Mouse (Mus musculus) stomach, postnatal 0 days (tissue): ENCODE results near the gene Rnf220. TPM values are rescaled to one million over a fixed set of nuclear protein-coding genes. Genes with fewer than 3 reads are reported as not detected.

ENCODE experiments used
- ATAC-seq: fragments of 200-750 bp; cut with Nextera tagmentation; 2 replicates; pipeline ENCODE4 v1.8.0; 2017; ENCODE audit not compliant: low FRiP score, low TSS enrichment
- DNase-seq: peaks from one replicate; pipeline ENCODE4 v3.0.0-alpha.2; 2016; ENCODE audit warnings: low spot score
- H3K27ac ChIP-seq: fragments of 300-500 bp; sonication (generic); replicated peaks from 2 replicates; pipeline ENCODE4 v1.5.1; 2014; ENCODE audit warnings: mild to moderate bottlenecking, control low read depth
- H3K27me3 ChIP-seq: fragments of 300-500 bp; sonication (generic); 2 replicates; pipeline ENCODE4 v1.6.1; 2014; ENCODE audit warnings: low read length; ENCODE audit not compliant: control insufficient read depth, insufficient read depth
- H3K36me3 ChIP-seq: fragments of 300-500 bp; sonication (generic); 2 replicates; pipeline ENCODE4 v1.6.1; 2014; ENCODE audit warnings: low read length, mixed read lengths; ENCODE audit not compliant: control insufficient read depth, insufficient read depth
- H3K4me1 ChIP-seq: fragments of 300-500 bp; sonication (generic); replicated peaks from 2 replicates; pipeline ENCODE4 v1.6.1; 2014; ENCODE audit warnings: antibody characterized with exemption; ENCODE audit not compliant: control insufficient read depth, insufficient read depth
- H3K4me2 ChIP-seq: fragments of 300-500 bp; sonication (generic); replicated peaks from 2 replicates; pipeline ENCODE4 v1.6.1; 2014; ENCODE audit warnings: low read depth, mild to moderate bottlenecking, control low read depth, moderate library complexity
- H3K4me3 ChIP-seq: fragments of 300-500 bp; sonication (generic); 2 replicates; pipeline ENCODE4 v1.5.1; 2014; ENCODE audit warnings: low read depth, low read length, control low read depth
- H3K9ac ChIP-seq: fragments of 300-500 bp; sonication (generic); 2 replicates; pipeline ENCODE4 v1.6.1; 2014; ENCODE audit warnings: mild to moderate bottlenecking, low read length, control low read depth, mixed read lengths
- H3K9me3 ChIP-seq: fragments of 300-500 bp; sonication (generic); 2 replicates; pipeline ENCODE4 v1.6.1; 2016; ENCODE audit warnings: low read length; ENCODE audit not compliant: control insufficient read depth
- CTCF ChIP-seq: IDR thresholded peaks from 2 replicates; pipeline ENCODE4 v1.5.1; 2016; ENCODE audit warnings: antibody characterized with exemption, low read depth, mild to moderate bottlenecking, moderate library complexity
- EP300 ChIP-seq: optimal IDR thresholded peaks from 2 replicates; pipeline ENCODE3; 2016; ENCODE audit warnings: antibody characterized with exemption
- WGBS: fragments of 180-500 bp; shearing (Covaris S2); extraction: QIAGEN DNeasy Blood & Tissue Kit; methylation state at CpG from one replicate; pipeline ENCODE4 v1.1.7; 2014; 5-methylcytosine and 5-hydroxymethylcytosine counted together
- polyA plus RNA-seq: library from polyadenylated mRNA; unstranded; fragments of >200 nt; fragmentation: Nextera tagmentation; extraction: Ambion mirVana; gene quantifications from 2 replicates; pipeline ENCODE4 v1.2.1, GENCODE M21; 2015

Rnf220 gene
- polyA plus RNA-seq, 1 experiment from 2014 or later, result 33.0 TPM

GRCm38 (mm10) chr4:117405211-117405610 is 91.6 kb downstream of the Rnf220 start:
- WGBS, result 80% methylated on average over 6 of the region's 6 CpGs
- H3K27ac ChIP-seq, result no peak overlapping the region
- H3K36me3 ChIP-seq, result no peaks in the 10 kb centered on the region
- no peaks in the 10 kb centered on the region for H3K4me1 ChIP-seq
- no peak overlapping the region for H3K9ac ChIP-seq
- no peaks in the 10 kb centered on the region for H3K9me3 ChIP-seq
- H3K4me2 ChIP-seq, result no peak overlapping the region
- ATAC-seq (no peak), DNase-seq (no peak)
- H3K27me3 ChIP-seq, result no peaks in the 10 kb centered on the region
- no peak overlapping the region for H3K4me3 ChIP-seq
- TF ChIP-seq EP300 (no peak), CTCF (no peak)

- Histone ChIP-seq H3K4me3 (no peak overlapping the region), H3K36me3 (no peaks in the 10 kb centered on the region), H3K4me1 (no peaks in the 10 kb centered on the region), H3K9ac (no peak overlapping the region), H3K27me3 (no peaks in the 10 kb centered on the region), H3K4me2 (no peak overlapping the region), H3K9me3 (no peaks in the 10 kb centered on the region), H3K27ac (no peak overlapping the region)
- no peak for DNase-seq
- no peak for TF ChIP-seq EP300
- no peak for TF ChIP-seq CTCF
- no peak for ATAC-seq
- WGBS, result 26% methylated on average over 3 of the region's 3 CpGs
These were observed 93.4 kb downstream of the Rnf220 start for GRCm38 (mm10) chr4:117403411-117403810.

- Histone ChIP-seq H3K9ac (no peak overlapping the region), H3K4me2 (no peak overlapping the region), H3K9me3 (no peaks in the 10 kb centered on the region), H3K27ac (no peak overlapping the region), H3K27me3 (no peaks in the 10 kb centered on the region), H3K36me3 (no peaks in the 10 kb centered on the region), H3K4me3 (no peak overlapping the region), H3K4me1 (no peaks in the 10 kb centered on the region)
- 55% methylated on average over 11 of the region's 11 CpGs for WGBS
- no peak for ATAC-seq
- DNase-seq, result no peak
- TF ChIP-seq EP300 (no peak), CTCF (no peak)
These were observed 99.7 kb downstream of the Rnf220 start for GRCm38 (mm10) chr4:117397128-117397527.

DNA sequence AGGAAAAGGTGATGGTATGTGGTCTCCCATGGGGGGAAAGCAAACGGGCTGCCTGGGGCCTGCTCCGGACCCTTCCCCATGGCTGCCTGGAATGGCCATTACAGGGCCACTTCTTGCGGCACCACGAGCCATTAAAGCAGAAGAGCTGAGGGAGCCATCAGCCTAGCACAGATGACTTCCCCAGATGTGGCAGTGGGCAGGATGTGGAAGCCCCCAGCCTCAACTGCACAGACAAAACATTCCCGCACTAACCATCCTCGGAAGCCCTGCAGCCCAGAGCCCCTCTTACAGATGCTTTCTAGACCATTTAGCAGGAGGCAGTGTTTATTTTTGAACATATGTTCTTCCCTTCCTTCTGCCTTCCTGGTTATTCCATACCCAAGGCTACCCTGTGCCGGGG is 103.8 kb downstream of the Rnf220 start:
- 54% methylated on average over 7 of the region's 7 CpGs for WGBS
- Histone ChIP-seq H3K27me3 (no peaks in the 10 kb centered on the region; the same call in 1 of the 2 replicates), H3K36me3 (no peaks in the 10 kb centered on the region), H3K4me2 (no peak overlapping the region), H3K4me3 (no peak overlapping the region), H3K4me1 (no peaks in the 10 kb centered on the region), H3K9ac (no peak overlapping the region), H3K27ac (no peak overlapping the region), H3K9me3 (no peaks in the 10 kb centered on the region)
- TF ChIP-seq EP300 (no peak), CTCF (no peak)
- DNase-seq (no peak), ATAC-seq (no peak)

DNA sequence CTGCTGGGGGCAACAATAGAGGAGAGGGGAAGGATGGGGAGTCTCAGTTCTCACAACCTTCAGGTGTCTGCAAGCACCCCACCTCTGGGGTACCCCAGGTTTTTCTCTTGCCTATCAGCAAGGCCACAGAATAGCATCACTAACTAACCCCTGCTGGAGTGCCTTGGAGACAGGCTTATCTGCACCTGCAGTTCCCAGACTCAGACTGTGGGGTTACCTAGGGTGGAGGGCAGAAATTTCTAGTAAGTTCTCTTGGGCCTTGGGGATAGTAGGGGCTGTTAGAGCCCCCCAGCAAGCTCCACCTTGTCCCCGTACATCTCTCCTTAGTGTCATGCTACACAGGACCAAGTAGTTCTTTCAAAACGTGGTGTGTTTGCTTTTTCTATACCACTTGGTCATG is 104.5 kb downstream of the Rnf220 start:
- WGBS, result 60% methylated on average over 2 of the region's 2 CpGs
- Histone ChIP-seq H3K9ac (no peak overlapping the region), H3K4me2 (no peak overlapping the region), H3K36me3 (no peaks in the 10 kb centered on the region), H3K27ac (no peak overlapping the region), H3K4me1 (no peaks in the 10 kb centered on the region), H3K9me3 (no peaks in the 10 kb centered on the region), H3K4me3 (no peak overlapping the region), H3K27me3 (no peaks in the 10 kb centered on the region; the same call in 1 of the 2 replicates)
- TF ChIP-seq CTCF (no peak), EP300 (no peak)
- ATAC-seq (no peak), DNase-seq (no peak)

DNA sequence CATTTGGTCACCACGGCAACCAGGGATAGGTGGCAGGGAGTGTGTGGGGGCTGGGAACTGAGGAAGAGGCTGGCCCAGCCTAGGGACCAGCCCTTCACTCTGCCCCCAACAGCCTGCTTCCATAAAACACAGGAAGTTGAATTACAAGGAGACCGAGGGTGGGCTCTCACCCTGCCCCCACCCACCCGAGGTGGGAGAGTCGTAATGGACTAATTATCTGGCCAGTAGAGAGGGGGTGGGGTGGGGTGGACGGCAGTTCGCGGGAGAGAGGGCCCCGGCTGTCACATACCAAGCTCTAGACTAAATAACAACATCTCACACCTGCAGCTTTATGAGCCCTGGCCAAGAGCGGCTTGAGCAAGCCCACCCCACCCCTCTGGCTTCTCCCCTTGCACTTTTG is 104.9 kb downstream of the Rnf220 start:
- Histone ChIP-seq H3K9me3 (no peaks in the 10 kb centered on the region), H3K36me3 (no peaks in the 10 kb centered on the region), H3K9ac (no peak overlapping the region), H3K27ac (no peak overlapping the region), H3K4me3 (no peak overlapping the region), H3K27me3 (no peaks in the 10 kb centered on the region; the same call in 1 of the 2 replicates), H3K4me1 (no peaks in the 10 kb centered on the region), H3K4me2 (no peak overlapping the region)
- DNase-seq (no peak), ATAC-seq (no peak)
- WGBS, result 4% methylated on average over 9 of the region's 9 CpGs
- TF ChIP-seq CTCF (no peak), EP300 (no peak)
